Mouse (Mus musculus) small intestine, adult 2 months (tissue): ENCODE measurements around the gene Gsn.

ENCODE experiments used
- CTCF ChIP-seq: fragments of 200-500 bp; IDR thresholded peaks from 2 replicates; pipeline ENCODE4 v1.5.1; 2012; ENCODE audit warnings: low read depth, mild to moderate bottlenecking, control low read depth, inconsistent platforms, low read length, moderate library complexity, mixed read lengths; ENCODE audit not compliant: insufficient replicate concordance, insufficient read length; ENCODE audit errors: extremely low read depth
- POLR2A ChIP-seq: fragments of 200-500 bp; IDR thresholded peaks from 2 replicates; pipeline ENCODE4 v1.6.1; 2012; ENCODE audit warnings: low read depth, mild to moderate bottlenecking, control low read depth, inconsistent platforms, low read length, moderate library complexity

GRCm38 (mm10) chr2:35260291-35260690 lies 4.1 kb downstream of the Gsn start:
- TF ChIP-seq CTCF (no peak), POLR2A (no peak)
